Mouse (Mus musculus): ENCODE results near the gene Dock1.

DNA sequence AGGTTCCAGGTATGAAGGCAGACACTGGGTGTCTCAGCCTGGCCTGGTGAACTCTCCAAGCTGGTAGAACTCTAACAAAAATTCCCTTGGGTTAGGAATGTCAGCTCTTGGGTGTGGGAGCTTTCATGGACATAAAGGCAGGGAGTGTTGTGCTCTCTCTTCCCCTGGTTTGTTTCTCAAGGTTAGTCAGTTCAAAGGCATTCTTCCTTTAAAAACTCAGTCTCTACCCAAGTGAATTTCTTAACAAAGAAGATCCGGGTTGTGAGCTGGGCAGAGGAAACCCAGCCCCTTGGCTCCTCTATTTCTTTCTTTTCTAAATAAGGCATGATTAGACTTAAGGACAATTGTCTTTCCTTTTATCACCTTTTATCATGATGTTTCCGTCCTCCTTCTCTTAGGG is 261.4 kb downstream of the Dock1 start:
- no peak for TF ChIP-seq CTCF (IDR thresholded peaks at IDR 0.05; ENCODE audit: low read depth, low read length)
- TF ChIP-seq POLR2A (IDR thresholded peaks at IDR 0.05; ENCODE audit: insufficient read depth, low read length), result no peak
- no peak for TF ChIP-seq EP300 (IDR thresholded peaks at IDR 0.05; ENCODE audit: insufficient read depth, low read depth, low read length)
